Mouse (Mus musculus) CH12.LX (cell line): Measurements from ENCODE around the gene Plekhm3. TPM values are rescaled to one million over a fixed set of nuclear protein-coding genes. Genes with fewer than 3 reads are reported as not detected.

Experiments
- DNase-seq: peaks from one replicate; pipeline ENCODE4 v3.0.0-alpha.2; 2013; ENCODE audit errors: extremely low read depth
- H3K27ac ChIP-seq: 2 replicates; pipeline ENCODE4 v1.5.1; 2012; ENCODE audit warnings: low read depth, mild to moderate bottlenecking, control low read depth, moderate library complexity; ENCODE audit not compliant: insufficient read depth
- H3K27me3 ChIP-seq: replicated peaks from 2 replicates; pipeline ENCODE3; 2012; ENCODE audit warnings: inconsistent platforms
- H3K36me3 ChIP-seq, 2 experiments: replicated peaks in 1 of 2; 2 replicates each; pipeline versions ENCODE3 to v1.6.1; 2012; ENCODE audit warnings: inconsistent platforms in 1 of 2, low read length in 1 of 2, mild to moderate bottlenecking in 1 of 2, mixed read lengths in 1 of 2, moderate library complexity in 1 of 2; ENCODE audit not compliant: control insufficient read depth in 1 of 2, insufficient read depth in 1 of 2
- H3K4me1 ChIP-seq, 2 experiments: 2 replicates each; pipeline ENCODE4 v1.6.1; 2012; ENCODE audit warnings: inconsistent platforms in 1 of 2, moderate library complexity in 1 of 2; ENCODE audit not compliant: insufficient read depth in 2 of 2, control insufficient read depth in 1 of 2
- H3K4me2 ChIP-seq: 2 replicates; pipeline ENCODE4 v1.6.1; 2012; ENCODE audit warnings: low read depth, mild to moderate bottlenecking, control low read depth; ENCODE audit not compliant: poor library complexity, insufficient read depth, severe bottlenecking
- H3K4me3 ChIP-seq, 3 experiments: fragments of 150-350 bp in 1 of 3; sonication (generic) in 1 of 3; replicated peaks in 1 of 3; 2 replicates each; pipeline versions ENCODE3 to v1.5.1; 2011 to 2012; ENCODE audit warnings: low read depth in 2 of 3, low read length in 2 of 3, mild to moderate bottlenecking in 2 of 3, moderate library complexity in 2 of 3, control low read depth in 1 of 3, improper control_type of control experiment in 1 of 3, inconsistent platforms in 1 of 3, mixed read lengths in 1 of 3; ENCODE audit not compliant: poor library complexity in 1 of 3
- H3K79me2 ChIP-seq: replicated peaks from 2 replicates; pipeline ENCODE4 v1.6.1; 2012; ENCODE audit warnings: mild to moderate bottlenecking, moderate library complexity; ENCODE audit not compliant: control insufficient read depth, poor library complexity, insufficient read depth, severe bottlenecking; ENCODE audit errors: extremely low read depth
- H3K9ac ChIP-seq: 2 replicates; pipeline ENCODE4 v1.6.1; 2012; ENCODE audit warnings: low read depth, mild to moderate bottlenecking, control low read depth, moderate library complexity; ENCODE audit not compliant: insufficient read depth
- H3K9me3 ChIP-seq: replicated peaks from 2 replicates; pipeline ENCODE3; 2012; ENCODE audit warnings: low read length, inconsistent platforms, mixed read lengths
- BHLHE40 ChIP-seq: IDR thresholded peaks from 2 replicates; pipeline ENCODE4 v1.6.1; 2011; ENCODE audit warnings: mild to moderate bottlenecking, low read depth, low read length, improper control_type of control experiment
- CHD2 ChIP-seq: IDR thresholded peaks from 2 replicates; pipeline ENCODE4 v1.6.1; 2011; ENCODE audit warnings: low read length, improper control_type of control experiment
- ELF1 ChIP-seq: IDR thresholded peaks from 2 replicates; pipeline ENCODE4 v1.6.1; 2014; ENCODE audit warnings: low read depth, mild to moderate bottlenecking, inconsistent platforms, low read length, improper control_type of control experiment
- EP300 ChIP-seq: IDR thresholded peaks from 2 replicates; pipeline ENCODE4 v1.6.1; 2011; ENCODE audit warnings: low read length, improper control_type of control experiment
- ETS1 ChIP-seq: conservative IDR thresholded peaks from 2 replicates; pipeline ENCODE4 v1.6.1; 2012; ENCODE audit warnings: low read depth, mild to moderate bottlenecking, inconsistent platforms, low read length, improper control_type of control experiment, moderate library complexity
- GABPA ChIP-seq: IDR thresholded peaks from 2 replicates; pipeline ENCODE4 v1.6.1; 2012; ENCODE audit warnings: low read depth, low read length, improper control_type of control experiment, inconsistent platforms; ENCODE audit not compliant: insufficient replicate concordance
- IRF4 ChIP-seq: IDR thresholded peaks from 2 replicates; pipeline ENCODE4 v1.6.1; 2014; ENCODE audit warnings: low read depth, mild to moderate bottlenecking, inconsistent platforms, low read length, improper control_type of control experiment
- JUN ChIP-seq: IDR thresholded peaks from 2 replicates; pipeline ENCODE4 v1.6.1; 2011; ENCODE audit warnings: low read depth, mild to moderate bottlenecking, low read length, improper control_type of control experiment, moderate library complexity; ENCODE audit not compliant: insufficient read depth
- MAFK ChIP-seq: IDR thresholded peaks from 2 replicates; pipeline ENCODE4 v1.6.1; 2011; ENCODE audit warnings: low read length, improper control_type of control experiment; ENCODE audit not compliant: insufficient replicate concordance
- MAX ChIP-seq: IDR thresholded peaks from 2 replicates; pipeline ENCODE4 v1.6.1; 2011; ENCODE audit warnings: low read length, improper control_type of control experiment
- MAZ ChIP-seq: IDR thresholded peaks from 2 replicates; pipeline ENCODE4 v1.6.1; 2012; ENCODE audit warnings: low read depth, mild to moderate bottlenecking, inconsistent platforms, low read length, improper control_type of control experiment, moderate library complexity
- MEF2A ChIP-seq: IDR thresholded peaks from 2 replicates; pipeline ENCODE4 v1.6.1; 2014; ENCODE audit warnings: low read depth, mild to moderate bottlenecking, inconsistent platforms, low read length, improper control_type of control experiment, borderline replicate concordance
- NELFE ChIP-seq: IDR thresholded peaks from 2 replicates; pipeline ENCODE4 v1.6.1; 2011; ENCODE audit warnings: low read depth, low read length, improper control_type of control experiment
- POLR2A ChIP-seq: IDR thresholded peaks from 2 replicates; pipeline ENCODE4 v1.6.1; 2011; ENCODE audit warnings: low read depth, mild to moderate bottlenecking, improper control_type of control experiment, low read length
- SIN3A ChIP-seq: IDR thresholded peaks from 2 replicates; pipeline ENCODE4 v1.6.1; 2012; ENCODE audit warnings: low read length, improper control_type of control experiment, inconsistent platforms
- SMC3 ChIP-seq: IDR thresholded peaks from 2 replicates; pipeline ENCODE4 v1.6.1; 2011; ENCODE audit warnings: low read depth, low read length, improper control_type of control experiment
- TBP ChIP-seq: conservative IDR thresholded peaks from 2 replicates; pipeline ENCODE4 v1.6.1; 2011; ENCODE audit warnings: low read depth, low read length, improper control_type of control experiment
- UBTF ChIP-seq: IDR thresholded peaks from 2 replicates; pipeline ENCODE4 v1.6.1; 2012; ENCODE audit warnings: low read depth, mild to moderate bottlenecking, inconsistent platforms, low read length, improper control_type of control experiment, moderate library complexity
- USF1 ChIP-seq: IDR thresholded peaks from 2 replicates; pipeline ENCODE4 v1.6.1; 2014; ENCODE audit warnings: low read depth, mild to moderate bottlenecking, inconsistent platforms, low read length, improper control_type of control experiment
- USF2 ChIP-seq: conservative IDR thresholded peaks from 2 replicates; pipeline ENCODE4 v1.6.1; 2011; ENCODE audit warnings: low read depth, low read length, improper control_type of control experiment
- ZKSCAN1 ChIP-seq: IDR thresholded peaks from 2 replicates; pipeline ENCODE4 v1.6.1; 2012; ENCODE audit warnings: low read depth, inconsistent platforms, low read length, improper control_type of control experiment, borderline replicate concordance
- ZMIZ1 ChIP-seq: IDR thresholded peaks from 2 replicates; pipeline ENCODE4 v1.6.1; 2012; ENCODE audit warnings: low read depth, mild to moderate bottlenecking, inconsistent platforms, low read length, improper control_type of control experiment
- ZNF384 ChIP-seq: IDR thresholded peaks from 2 replicates; pipeline ENCODE4 v1.6.1; 2012; ENCODE audit warnings: low read depth, low read length, improper control_type of control experiment, inconsistent platforms
- dilution Hi-C: fragments of 300-500 bp; cut with MboI; formaldehyde crosslinking; loops from 2 replicates; pipeline ENCODE4 v1.14.3; 2020; ENCODE audit warnings: low sequenced_read_pairs; ENCODE audit not compliant: extremely low pct_unique_long_range_greater_than_20kb, extremely low pct_ligation_motif_present
- in situ Hi-C: fragments of 300-500 bp; cut with MboI; formaldehyde crosslinking; loops from 3 replicates; pipeline ENCODE4 v1.14.3; 2019; ENCODE audit warnings: low sequenced_read_pairs, low pct_ligation_motif_present, low pct_unique_long_range_greater_than_20kb, mixed read lengths
- polyA plus RNA-seq: library from polyadenylated mRNA; unstranded; fragments of >175 nt; gene quantifications from 2 replicates; pipeline ENCODE4 v1.2.1, GENCODE M21; 2012; ENCODE audit warnings: low read depth; ENCODE audit not compliant: insufficient read length
- total RNA-seq, 2 experiments: library from RNA; depleted of rRNA; stranded (reverse); fragments of 300-350 nt in 1 of 2; fragments of >200 nt in 1 of 2; gene quantifications; 2 replicates each; pipeline ENCODE4 v1.2.3; 2012 to 2014

Gene Plekhm3
- total and polyA plus RNA-seq, 3 experiments, result 9.9 to 14.1 (median 13.0) TPM

- Histone ChIP-seq H3K27me3 (peaks cover 2% of the 10 kb centered on the region), H3K36me3 (no peaks in the 10 kb centered on the region), H3K4me2 (no peak overlapping the region), H3K4me1 (no peaks in the 10 kb centered on the region), H3K9ac (no peak overlapping the region), H3K9me3 (no peaks in the 10 kb centered on the region), H3K79me2 (no peaks in the 10 kb centered on the region), H3K4me3 (no peak overlapping the region), H3K27ac (no peak overlapping the region)
- TF ChIP-seq EP300 (no peak), MAZ (no peak), UBTF (no peak), ETS1 (no peak), ZKSCAN1 (no peak), TBP (no peak), SIN3A (no peak), MEF2A (no peak), MAX (no peak), POLR2A (no peak), ZNF384 (no peak), ELF1 (no peak), IRF4 (no peak), NELFE (no peak), ZMIZ1 (no peak), USF2 (no peak), USF1 (no peak)
- in situ Hi-C loops (no loop called here), dilution Hi-C loops (no loop called here)
- DNase-seq, result no peak
Observed at GRCm38 (mm10) chr1:64755971-64756639, 200.5 kb downstream of the Plekhm3 start.

- in situ Hi-C loops, result no loop called here
- dilution Hi-C loops, result no loop called here
- H3K36me3 ChIP-seq, result no peaks in the 10 kb centered on the region
- peaks cover 2% of the 10 kb centered on the region for H3K27me3 ChIP-seq
- H3K9ac ChIP-seq, result no peak overlapping the region
- no peak overlapping the region for H3K4me2 ChIP-seq
- no peaks in the 10 kb centered on the region for H3K79me2 ChIP-seq
- H3K4me3 ChIP-seq, result no peak overlapping the region
- no peak overlapping the region for H3K27ac ChIP-seq
- no peaks in the 10 kb centered on the region for H3K9me3 ChIP-seq
- TF ChIP-seq JUN (no peak), CHD2 (no peak), SMC3 (no peak), MAFK (no peak), SIN3A (no peak), ZNF384 (no peak), GABPA (no peak), BHLHE40 (no peak), ELF1 (no peak)
- no peaks in the 10 kb centered on the region for H3K4me1 ChIP-seq
- no peak for DNase-seq
Observed at GRCm38 (mm10) chr1:64754658-64755057, 202.0 kb downstream of the Plekhm3 start.
